Mouse (Mus musculus) mature B cell (primary cell): ENCODE results near the gene Rabl6.

ENCODE experiments used
- in situ Hi-C: fragments of 300-500 bp; cut with MboI; formaldehyde crosslinking; loops from 2 replicates; pipeline ENCODE4 v1.14.3; 2019

Rabl6 gene

DNA sequence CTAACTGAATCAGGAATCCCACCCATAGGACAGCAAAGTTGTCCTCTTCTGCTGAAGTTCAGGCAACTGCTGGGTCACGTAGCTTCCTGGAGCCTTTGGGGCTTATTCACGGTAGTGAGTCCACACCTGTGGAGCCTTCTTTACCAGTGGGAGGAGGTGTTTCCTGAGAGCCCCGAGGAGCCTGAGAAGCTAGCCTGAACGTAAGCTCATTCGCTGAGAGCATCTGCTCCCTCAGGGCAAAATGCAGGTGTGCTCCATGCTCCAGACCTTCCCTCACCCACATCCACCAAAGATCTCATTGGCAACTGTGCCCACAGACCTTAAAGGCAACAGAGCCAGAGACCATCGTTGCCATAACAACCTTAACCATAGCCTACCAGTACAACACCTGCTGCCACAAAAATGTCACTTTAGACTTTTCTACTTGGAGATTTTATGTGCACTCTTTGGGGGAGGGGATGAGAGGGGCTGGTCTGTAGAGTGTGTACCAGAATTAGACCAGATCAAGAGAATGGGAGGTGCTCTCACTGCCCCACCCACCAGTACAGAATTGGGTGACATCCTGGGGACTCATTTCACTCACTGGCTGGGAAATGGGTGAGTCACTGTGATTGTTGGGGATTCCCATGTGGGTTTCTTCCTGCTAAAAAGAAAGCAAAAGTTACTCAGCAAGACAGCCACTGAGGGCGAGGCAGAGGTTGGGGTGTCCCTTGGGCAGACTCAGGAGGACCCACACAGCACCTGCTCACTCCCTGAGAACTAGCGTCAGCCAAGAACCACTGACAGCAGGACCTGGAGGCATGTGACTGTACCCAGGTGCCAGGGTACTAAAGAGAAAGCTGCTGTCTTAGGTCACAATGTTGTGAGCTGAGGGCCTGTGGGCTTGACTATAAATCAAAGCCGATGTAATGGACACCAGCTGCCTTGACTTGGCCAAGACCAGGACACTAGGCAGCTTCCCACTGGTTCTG lies 59.0 kb downstream of the Rabl6 start:
- in situ Hi-C loops = no loop called here

DNA sequence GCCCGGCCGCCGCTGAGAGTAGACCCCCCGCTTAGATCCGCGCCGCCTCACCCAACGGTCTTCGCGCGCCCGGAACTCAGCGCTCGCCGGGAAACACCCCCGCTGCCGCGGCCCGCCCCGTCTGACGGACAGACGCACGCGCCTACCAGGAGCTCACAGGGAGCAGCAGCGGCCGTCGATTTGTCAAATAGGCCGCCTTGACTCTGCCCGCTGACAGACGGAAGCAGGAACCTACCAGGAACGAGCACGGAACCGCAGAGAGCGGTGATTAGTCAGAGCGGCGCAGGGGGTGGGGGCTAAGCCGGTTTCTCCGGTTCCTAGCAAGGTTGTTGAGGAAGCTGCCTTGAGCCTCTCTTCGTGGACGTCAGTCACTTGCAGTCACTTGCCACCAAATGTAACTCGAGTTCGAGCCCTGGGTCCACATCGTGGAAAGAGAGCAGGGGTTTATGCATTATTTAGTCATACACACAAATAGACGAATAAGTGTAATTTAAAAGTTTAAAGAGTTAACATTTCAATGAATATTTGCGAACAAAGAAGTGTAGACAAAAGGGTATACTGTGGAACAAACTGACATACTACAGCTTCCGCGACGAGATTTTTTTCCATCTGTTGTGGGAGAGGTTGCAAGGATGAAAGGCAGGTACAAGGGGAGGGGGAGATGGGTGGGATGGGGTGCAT lies 61.4 kb downstream of the Rabl6 start, which contains the start of gene Traf2:
TSS of gene Traf2 (minus strand) at position 130 of the 681 bp plus-strand sequence.
- in situ Hi-C loops = no loop called here

DNA sequence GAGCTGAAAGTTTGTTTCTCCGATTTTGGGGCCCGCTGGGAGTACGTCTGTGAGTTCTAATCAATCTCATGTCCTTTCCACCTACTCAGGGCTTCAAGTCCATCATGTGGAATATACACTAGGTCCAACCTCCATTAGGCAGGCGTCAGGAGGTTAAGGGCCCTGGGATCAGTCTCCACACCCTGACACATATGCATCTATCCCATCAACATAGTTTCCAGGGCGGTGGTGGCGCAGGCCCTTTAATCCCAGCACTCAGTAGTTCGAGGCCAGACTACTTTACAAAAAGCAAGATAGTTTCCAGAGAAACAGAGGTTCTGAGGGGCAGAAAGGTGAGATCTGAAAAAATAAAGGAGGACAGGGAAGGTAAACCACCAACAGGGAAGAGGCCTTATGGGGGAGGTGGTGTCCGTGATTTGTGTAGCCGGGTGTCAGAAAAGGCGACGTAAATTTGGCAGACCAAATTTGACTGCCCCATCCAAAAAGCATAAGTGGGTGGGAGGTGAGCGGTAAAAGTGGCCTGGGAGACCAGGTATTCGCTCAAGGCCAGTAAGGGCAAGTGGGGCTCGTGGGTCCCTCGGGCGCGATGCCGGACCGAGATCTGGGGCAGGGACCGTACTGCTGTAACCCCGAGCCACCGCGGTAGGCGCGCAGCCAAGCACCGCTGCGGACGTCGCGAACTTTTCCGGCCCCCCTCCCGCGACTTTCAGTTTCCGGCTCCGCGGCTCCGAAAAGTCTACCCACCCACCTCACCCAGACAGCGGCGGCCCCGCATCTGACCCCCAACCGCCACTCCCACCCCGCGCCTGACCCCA lies 62.1 kb downstream of the Rabl6 start:
- in situ Hi-C loops = no loop called here

DNA sequence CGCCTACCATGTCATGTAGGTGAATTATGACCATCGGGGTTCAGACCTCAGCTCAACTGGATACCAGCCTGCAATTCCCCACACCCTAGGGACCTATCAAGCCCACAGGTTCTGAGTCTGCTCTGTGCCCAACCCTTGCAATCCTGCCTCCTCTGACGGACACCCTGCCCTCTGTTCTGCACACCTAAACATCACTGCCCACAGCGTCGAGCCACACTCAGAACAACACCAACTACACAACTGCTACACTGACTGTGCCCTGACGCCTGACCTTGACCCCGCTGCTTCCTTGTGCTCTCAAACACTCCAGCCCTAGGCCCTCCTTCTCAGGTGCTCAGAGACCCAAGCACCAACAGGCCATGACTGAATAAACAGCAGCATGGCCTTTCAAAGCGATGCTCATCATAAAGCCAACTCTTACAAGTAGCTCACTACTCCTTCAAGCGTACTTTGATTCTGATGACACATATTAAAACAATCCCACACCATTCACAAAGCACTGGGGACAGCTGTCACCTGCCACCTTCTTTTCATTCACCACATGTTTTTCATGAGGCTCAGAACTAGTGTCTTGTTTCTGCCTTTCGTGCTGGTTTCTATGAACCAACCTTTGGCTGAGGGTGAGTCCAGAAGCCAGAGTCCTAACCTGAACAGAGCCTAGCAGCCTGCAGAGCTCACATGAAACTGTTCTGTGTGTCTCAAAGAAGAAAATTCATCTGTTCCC lies 66.5 kb downstream of the Rabl6 start:
- in situ Hi-C loops = no loop called here

DNA sequence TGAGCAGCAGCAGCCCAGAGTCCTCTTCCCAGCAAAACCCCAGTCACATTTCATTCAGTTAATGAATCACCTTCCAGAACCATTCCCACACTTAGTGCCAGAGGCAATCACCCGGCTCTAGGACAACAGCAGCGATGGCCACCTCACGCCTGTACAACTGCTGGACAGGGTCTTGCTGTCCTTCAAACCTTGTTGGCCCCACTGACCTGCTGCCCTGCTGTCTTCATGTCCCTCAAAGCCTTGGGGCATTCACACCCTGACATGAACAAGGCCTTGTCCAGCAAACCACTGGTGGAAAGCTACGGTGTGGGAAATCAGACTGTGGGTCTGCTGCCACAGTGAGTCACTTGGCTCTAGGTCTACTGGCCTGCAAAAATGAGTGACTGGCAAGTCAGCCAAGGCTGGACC lies 67.8 kb downstream of the Rabl6 start:
- in situ Hi-C loops = no loop called here

DNA sequence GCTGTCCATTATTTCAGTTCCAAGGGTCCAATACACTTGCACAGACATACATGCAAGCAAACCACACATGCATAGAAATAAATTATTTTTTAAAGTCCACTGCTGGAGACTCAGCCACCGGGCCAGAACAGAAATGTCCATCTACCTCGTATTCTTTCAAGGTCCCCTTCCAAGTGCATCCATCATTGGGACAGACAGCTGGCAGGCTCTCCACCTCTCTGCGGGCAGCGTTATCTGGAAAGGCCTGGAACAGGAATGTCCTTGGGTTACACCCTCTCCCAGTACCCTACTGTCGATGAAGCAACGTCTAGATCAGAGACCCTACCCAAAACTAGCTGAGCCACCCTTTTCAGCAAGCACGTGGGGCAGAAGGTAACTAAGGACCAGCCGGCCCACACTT lies 71.8 kb downstream of the Rabl6 start:
- in situ Hi-C loops = no loop called here

DNA sequence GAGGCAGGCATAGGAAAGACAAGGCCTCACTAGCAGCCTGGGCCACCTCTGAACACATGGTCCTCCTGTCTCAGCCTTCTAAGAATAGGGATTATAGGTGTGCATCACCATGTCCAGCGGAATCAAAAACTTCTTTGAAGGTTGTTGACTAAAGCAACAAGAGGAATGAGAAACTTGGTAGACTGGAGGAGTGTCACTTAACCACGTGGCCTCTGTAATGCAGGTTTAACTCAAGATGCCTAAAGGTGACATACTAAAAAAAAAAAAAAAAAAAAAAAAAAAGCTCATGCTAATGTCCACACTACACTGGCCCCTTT lies 73.5 kb downstream of the Rabl6 start:
- in situ Hi-C loops = no loop called here

DNA sequence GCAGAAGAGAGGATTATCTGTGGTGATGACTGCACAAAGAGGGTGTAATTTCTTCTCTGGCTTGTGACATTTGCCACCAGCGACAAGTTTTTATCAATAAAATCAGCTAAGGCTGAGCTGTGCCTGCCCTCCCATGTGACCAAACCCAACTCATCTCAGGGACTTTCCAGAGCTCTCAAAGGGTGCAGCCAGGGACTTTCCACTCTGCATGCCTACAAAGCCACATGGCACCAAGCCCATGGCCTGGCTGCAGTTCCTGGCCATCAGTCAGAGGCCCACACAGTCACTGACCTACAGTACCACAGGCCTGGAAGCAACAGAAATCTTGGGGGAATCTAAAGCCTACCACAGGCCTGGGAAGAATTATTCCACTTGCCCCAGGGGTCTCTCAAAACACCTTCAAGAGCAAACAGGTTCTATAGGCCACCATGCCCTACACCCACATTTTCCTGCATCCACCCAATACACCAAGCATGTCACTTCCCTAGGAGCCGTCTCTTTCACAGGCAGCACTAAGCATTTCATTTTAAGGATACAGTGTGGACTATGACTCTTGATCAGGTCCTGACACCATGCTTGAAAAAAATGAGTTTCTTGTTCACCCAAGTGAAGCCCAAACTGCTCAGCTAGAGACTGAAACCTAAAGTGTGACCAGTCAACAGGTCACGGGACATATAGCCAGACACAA lies 74.0 kb downstream of the Rabl6 start:
- in situ Hi-C loops = no loop called here

DNA sequence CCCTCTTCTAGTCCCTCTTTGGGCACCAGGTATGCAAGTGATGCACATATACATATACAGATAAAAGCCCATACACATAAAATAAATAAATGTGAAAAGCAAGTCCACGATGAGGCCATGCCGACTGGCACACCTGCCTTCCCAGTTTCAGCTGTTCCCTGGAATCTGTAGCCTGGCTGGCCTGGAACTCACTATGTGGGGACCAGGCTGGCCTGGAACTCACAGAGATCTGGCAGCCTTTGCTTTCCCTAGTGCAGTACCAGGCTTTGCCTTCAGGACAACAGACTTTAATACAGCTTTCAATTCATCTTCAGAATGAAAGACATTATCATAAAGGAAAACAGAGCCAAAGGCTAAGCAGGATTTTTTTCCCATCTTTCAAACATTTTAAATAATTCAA lies 74.6 kb downstream of the Rabl6 start:
- in situ Hi-C loops = no loop called here
